Mouse (Mus musculus): Measurements from ENCODE around the gene Hapln1. TPM values are rescaled to one million over a fixed set of nuclear protein-coding genes. Genes with fewer than 3 reads are reported as not detected.

The Hapln1 gene
- polyA plus RNA-seq, 1 experiment: 0.10 TPM

- TF ChIP-seq CTCF (IDR thresholded peaks at IDR 0.05; ENCODE audit: low read depth, low read length): no peak
- TF ChIP-seq EP300 (IDR thresholded peaks at IDR 0.05; ENCODE audit: insufficient read depth, low read depth, low read length): no peak
- Histone ChIP-seq H3K4me3 (ENCODE audit: low read depth, low read length) (no peak overlapping the region), H3K9me3 (replicated peaks; ENCODE audit: control insufficient read depth, insufficient read depth, low read length, poor library complexity, severe bottlenecking) (no peaks in the 10 kb centered on the region), H3K27me3 (ENCODE audit: control insufficient read depth, insufficient read depth, low read length, poor library complexity, severe bottlenecking) (no peaks in the 10 kb centered on the region), H3K36me3 (ENCODE audit: control insufficient read depth, insufficient read depth, low read length, poor library complexity, severe bottlenecking) (no peaks in the 10 kb centered on the region), H3K9ac (ENCODE audit: low read depth, poor library complexity, severe bottlenecking) (no peak overlapping the region), H3K4me1 (ENCODE audit: control insufficient read depth, insufficient read depth, low read length) (no peaks in the 10 kb centered on the region), H3K27ac (ENCODE audit: insufficient read depth, low read length) (no peak overlapping the region)
Measured at GRCm38 (mm10) chr13:89653279-89653678, 113.7 kb downstream of the Hapln1 start.

DNA sequence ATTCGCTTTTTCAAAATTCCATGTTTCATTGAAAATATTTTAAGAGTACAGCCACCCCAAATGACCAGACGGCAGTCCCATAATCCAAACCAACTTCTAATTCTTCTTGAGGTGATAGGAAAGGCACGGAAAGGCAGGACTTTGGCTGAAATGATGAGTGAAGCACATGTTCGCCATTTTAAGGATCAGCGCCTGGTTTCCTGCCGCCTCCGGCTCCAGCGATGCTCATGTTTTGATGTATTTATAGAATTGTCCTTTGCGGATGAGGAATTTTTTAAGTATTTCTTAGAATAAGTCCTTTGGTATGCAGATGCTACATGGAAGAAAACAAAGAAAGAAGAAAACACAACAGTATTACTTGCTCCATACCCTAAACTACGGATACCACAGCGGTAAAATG, 117.5 kb downstream of the Hapln1 start:
- Histone ChIP-seq H3K9ac (ENCODE audit: low read depth, poor library complexity, severe bottlenecking) (no peak overlapping the region), H3K9me3 (replicated peaks; ENCODE audit: control insufficient read depth, insufficient read depth, low read length, poor library complexity, severe bottlenecking) (no peaks in the 10 kb centered on the region), H3K36me3 (ENCODE audit: control insufficient read depth, insufficient read depth, low read length, poor library complexity, severe bottlenecking) (no peaks in the 10 kb centered on the region), H3K4me1 (ENCODE audit: control insufficient read depth, insufficient read depth, low read length) (peaks cover 3% of the 10 kb centered on the region), H3K4me3 (ENCODE audit: low read depth, low read length) (no peak overlapping the region), H3K27ac (ENCODE audit: insufficient read depth, low read length) (no peak overlapping the region), H3K27me3 (ENCODE audit: control insufficient read depth, insufficient read depth, low read length, poor library complexity, severe bottlenecking) (no peaks in the 10 kb centered on the region)
- TF ChIP-seq CTCF (IDR thresholded peaks at IDR 0.05; ENCODE audit: low read depth, low read length) (no peak), EP300 (IDR thresholded peaks at IDR 0.05; ENCODE audit: insufficient read depth, low read depth, low read length) (no peak), POLR2A (IDR thresholded peaks at IDR 0.05; ENCODE audit: insufficient read depth, low read length) (no peak)

Other genes with a start within 250 kb of the Hapln1 start
- 27.4 and 29.6 TPM in 2 replicates for gene Vcan, start 202.7 kb downstream of the Hapln1 start, polyA plus RNA-seq (2011; ENCODE audit: insufficient read depth, insufficient read length, low read depth, missing spikeins)